Mouse (Mus musculus): Measurements from ENCODE around the gene Tmem252.

DNA sequence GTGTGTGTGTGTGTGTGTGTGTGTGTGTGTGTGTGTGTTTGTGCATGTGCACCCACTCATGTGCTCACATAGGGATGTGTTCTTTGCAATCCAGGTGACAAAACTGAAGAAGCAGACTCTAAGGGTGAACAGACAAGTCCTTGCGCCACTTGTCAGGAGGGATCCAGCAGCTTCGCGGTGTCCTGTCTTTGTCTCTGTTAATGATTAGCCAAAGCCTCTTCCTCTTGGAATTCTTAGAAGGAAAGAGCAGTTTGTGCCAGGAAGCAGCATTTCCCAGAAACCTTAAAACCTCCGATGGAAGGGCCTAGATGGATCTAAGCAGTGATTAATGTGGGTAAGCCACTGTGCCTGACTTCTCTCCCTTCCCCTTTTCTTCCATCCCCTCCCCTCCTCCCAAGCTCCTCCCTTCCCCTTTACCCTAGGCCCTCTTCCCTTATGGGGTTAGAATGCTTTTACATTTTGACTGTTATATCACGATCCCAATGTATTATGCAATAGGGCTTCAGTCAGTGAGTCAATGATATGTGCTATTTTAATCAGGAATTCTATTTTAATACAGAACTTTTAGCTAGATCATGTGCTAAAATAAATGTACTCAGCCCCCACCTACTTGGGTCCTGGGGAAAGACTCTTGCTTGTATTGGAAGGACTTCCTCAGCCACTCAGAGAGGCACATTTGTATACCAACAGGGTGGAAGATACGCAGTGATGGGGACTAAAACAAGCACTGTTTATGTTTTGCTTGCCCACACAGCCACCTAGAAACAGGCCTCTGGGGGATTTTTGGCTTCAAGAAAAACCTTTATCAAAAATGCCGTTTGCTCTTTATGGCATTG, 33.5 kb downstream of the Tmem252 start:
- TF ChIP-seq POLR2A (IDR thresholded peaks at IDR 0.05; ENCODE audit: insufficient read depth, low read depth, low read length) (no peak), EP300 (IDR thresholded peaks at IDR 0.05; ENCODE audit: insufficient read depth, low read depth, low read length) (no peak), CTCF (IDR thresholded peaks at IDR 0.05) (no peak)

All from heart, adult 2 months (tissue).